Mouse (Mus musculus): ENCODE results near the gene Zmynd8.

- no peak for TF ChIP-seq CTCF (IDR thresholded peaks at IDR 0.05; ENCODE audit: borderline replicate concordance, control insufficient read depth, extremely low read depth, insufficient read depth, low read length, poor library complexity)
- no peak for TF ChIP-seq POLR2A (IDR thresholded peaks at IDR 0.05; ENCODE audit: control insufficient read depth, extremely low read depth, insufficient read depth, low read length, poor library complexity)
Measured at GRCm38 (mm10) chr2:165875406-165875955, 23.3 kb downstream of the Zmynd8 start.

All from thymus, adult 2 months (tissue).